Mouse (Mus musculus): ENCODE measurements at regions not wholly inside any gene's neighbourhood (a gene's known extent, or its start where the extent isn't known, plus 50 kb on each side); places are given as distances from the start of the nearest gene placed in this dataset.
"Not testable (repeated sequence)": the region's sequence is repeated elsewhere in the genome, so short reads cannot be mapped to it uniquely, and the experiment has no call there.

DNA sequence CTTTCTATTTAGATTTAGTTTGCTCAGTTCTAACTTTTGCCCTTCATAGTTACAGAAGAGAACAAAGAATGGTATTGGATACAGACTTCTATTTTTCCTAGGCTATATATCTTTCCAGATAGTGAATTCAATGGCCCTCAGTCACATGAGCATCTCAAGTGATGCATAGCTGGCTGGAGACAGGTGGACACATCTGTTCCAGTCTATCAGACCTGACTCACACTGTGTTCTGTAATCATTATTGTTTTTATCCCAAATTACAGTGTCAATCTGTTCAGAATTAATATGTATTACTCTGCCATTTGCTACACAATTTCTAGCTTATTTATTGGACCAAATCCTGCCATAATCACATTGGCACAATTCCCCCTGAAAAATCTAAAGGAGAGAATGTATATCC is 298.0 kb upstream of the Foxg1 start:
- no peak for ATAC-seq (ENCODE audit: low FRiP score, low read depth)
- Histone ChIP-seq H3K9ac (no peak overlapping the region), H3K4me1 (no peaks in the 10 kb centered on the region), H3K4me2 (replicated peaks) (no peak overlapping the region), H3K27ac (no peak overlapping the region), H3K27me3 (replicated peaks) (no peaks in the 10 kb centered on the region), H3K36me3 (no peaks in the 10 kb centered on the region), H3K4me3 (no peak overlapping the region), H3K9me3 (no peaks in the 10 kb centered on the region)

GRCm38 (mm10) chr12:49086076-49086475 is 296.4 kb upstream of the Foxg1 start:
- Histone ChIP-seq H3K4me2 (replicated peaks) (no peak overlapping the region), H3K4me3 (no peak overlapping the region), H3K9ac (no peak overlapping the region), H3K4me1 (no peaks in the 10 kb centered on the region), H3K27ac (no peak overlapping the region), H3K9me3 (no peaks in the 10 kb centered on the region), H3K27me3 (replicated peaks) (no peaks in the 10 kb centered on the region), H3K36me3 (no peaks in the 10 kb centered on the region)
- WGBS: 83% methylated on average over 2 of the region's 2 CpGs
- ATAC-seq (ENCODE audit: low FRiP score, low read depth): no peak

DNA sequence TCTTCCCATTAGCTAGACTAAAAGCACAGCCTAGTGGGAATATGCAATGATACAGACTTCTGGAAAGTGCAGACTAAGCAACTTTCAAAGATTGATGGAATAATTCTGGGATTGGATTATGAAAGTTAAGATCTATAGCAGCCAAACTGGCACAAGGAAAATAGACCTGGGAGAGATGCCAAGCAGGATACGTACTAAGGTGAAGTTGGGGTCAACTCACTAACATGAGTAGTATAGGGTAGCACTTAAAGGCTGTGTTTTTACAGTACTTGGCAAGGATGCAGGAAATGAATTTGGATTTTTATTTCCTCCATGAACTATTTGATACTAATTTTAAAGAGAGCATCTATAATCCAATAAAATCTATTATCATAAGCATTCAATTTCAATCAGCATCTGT is 292.3 kb upstream of the Foxg1 start:
- H3K9ac ChIP-seq: no peak overlapping the region
- H3K4me3 ChIP-seq: no peak overlapping the region
- no peaks in the 10 kb centered on the region for H3K9me3 ChIP-seq
- H3K27me3 ChIP-seq (replicated peaks): no peaks in the 10 kb centered on the region
- no peak overlapping the region for H3K4me2 ChIP-seq (replicated peaks)
- WGBS: 86% methylated on average over 1 of the region's 1 CpGs
- ATAC-seq (ENCODE audit: low FRiP score, low read depth): no peak
- no peak overlapping the region for H3K27ac ChIP-seq
- H3K4me1 ChIP-seq: no peaks in the 10 kb centered on the region
- no peaks in the 10 kb centered on the region for H3K36me3 ChIP-seq

DNA sequence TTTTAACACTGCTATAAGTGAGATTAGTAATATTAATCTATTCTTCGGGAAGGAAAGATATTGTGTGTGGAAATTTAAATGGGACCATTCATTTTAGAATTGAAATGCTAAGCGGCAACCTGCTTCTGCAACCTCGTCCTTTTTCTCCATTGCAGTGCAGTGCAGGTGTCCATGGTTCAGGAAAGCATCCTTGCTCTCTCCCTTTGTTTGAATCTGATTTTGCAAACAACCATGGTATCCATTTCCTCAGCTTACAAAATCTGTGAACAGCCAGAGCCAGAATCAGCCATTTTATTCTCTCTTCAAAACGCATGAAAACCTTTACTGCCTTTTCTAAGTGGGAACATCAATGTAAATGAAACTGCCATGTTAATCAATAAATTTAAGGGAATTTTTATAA is 276.5 kb upstream of the Foxg1 start:
- no peak overlapping the region for H3K27ac ChIP-seq
- whole genome bisulfite sequencing: 55% methylated on average over 4 of the region's 4 CpGs
- no peak overlapping the region for H3K4me3 ChIP-seq

DNA sequence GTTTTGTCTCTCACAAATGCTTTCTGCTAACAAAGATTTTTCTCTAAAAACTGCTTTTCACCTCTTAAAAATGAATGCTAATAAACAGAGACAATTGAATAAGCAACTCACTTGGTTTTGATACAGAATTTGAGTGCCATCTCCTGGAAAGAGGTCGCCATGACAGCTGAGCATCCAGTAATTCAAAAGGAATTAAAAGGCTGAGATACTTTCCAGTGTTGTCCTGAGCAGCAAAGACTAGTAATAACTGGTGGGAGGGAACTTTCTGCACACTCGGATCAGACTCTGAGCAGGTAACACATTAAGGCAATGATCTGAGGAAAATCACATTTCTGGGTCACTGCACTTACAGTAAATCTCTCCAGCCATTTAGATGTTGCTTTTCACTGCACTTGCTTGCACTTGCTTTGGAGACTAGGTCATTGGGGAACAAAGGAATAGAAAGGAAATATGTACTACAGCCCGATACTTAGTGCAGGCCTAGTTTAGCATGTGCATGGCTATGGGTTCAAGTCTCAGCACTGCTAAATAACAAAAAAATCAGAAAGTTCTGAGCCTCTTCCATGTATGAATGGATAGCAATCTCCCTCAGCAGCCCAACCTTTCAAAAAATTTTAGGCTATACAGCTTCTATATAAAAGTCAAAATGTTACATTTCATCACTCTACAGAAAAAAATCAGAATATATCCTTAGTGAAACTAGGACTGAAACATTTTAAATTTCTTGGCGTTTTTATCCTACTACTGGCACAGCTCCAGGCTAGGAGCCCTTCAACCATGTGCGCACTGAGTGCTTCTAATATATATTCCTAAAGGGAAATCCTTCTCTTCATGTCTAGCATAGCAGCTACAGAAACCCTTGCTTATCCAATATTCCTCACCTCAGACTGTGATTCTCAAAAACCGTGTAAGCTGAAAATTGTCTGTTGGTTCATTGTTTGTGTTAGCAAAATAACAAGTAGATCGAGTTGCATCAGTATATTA is 275.8 kb upstream of the Foxg1 start:
- Histone ChIP-seq H3K27ac (no peak overlapping the region), H3K4me1 (no peaks in the 10 kb centered on the region), H3K9ac (no peak overlapping the region), H3K9me3 (no peaks in the 10 kb centered on the region), H3K27me3 (replicated peaks) (no peaks in the 10 kb centered on the region), H3K4me2 (replicated peaks) (no peak overlapping the region), H3K36me3 (no peaks in the 10 kb centered on the region), H3K4me3 (no peak overlapping the region)
- 55% methylated on average over 7 of the region's 7 CpGs for WGBS
- peak; percentile 54; the same call in 1 of the 2 replicates for ATAC-seq (ENCODE audit: low FRiP score, low read depth)

More for the DNA sequence above, 276.5 kb upstream of the Foxg1 start:
- Histone ChIP-seq H3K4me2 (replicated peaks) (no peak overlapping the region), H3K9ac (no peak overlapping the region), H3K36me3 (no peaks in the 10 kb centered on the region), H3K4me1 (no peaks in the 10 kb centered on the region), H3K9me3 (no peaks in the 10 kb centered on the region), H3K27me3 (replicated peaks) (no peaks in the 10 kb centered on the region)
- no peak for ATAC-seq (ENCODE audit: low FRiP score, low read depth)

DNA sequence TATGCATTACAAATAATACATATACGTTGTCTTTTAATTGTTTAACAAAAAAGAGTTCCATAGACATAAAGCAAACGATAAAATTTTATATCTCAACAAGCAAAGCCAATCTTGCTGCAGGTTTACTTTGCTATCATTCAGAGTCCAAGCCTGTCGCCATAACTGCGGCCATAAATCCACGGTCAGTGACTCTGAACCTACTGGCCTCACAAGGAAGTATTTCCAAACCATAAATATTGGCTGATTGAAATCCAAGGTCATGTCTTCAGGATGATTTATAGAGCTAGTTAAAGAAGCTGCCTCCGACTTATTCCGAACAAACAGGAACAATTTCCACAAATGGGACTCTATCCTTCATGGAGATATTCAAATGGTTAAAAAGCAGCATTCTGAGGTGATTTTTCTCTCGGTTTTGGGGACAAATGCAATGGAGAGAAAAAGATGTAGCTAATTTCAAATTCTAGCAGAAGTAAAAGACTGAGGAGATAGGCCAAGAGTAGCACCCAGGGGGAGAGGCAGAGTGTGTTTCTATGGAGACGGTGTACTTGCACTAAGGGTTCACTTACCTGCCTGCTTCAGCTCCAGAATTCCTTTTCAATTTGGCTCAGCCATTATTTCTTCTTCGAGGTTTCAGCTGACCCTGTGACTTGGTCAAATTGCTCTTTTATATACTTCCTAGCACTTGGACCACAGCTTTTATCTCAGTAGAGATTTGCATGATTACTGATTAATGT is 274.9 kb upstream of the Foxg1 start:
- H3K27me3 ChIP-seq (replicated peaks): no peaks in the 10 kb centered on the region
- peak; percentile 34; the same call in 1 of the 2 replicates for ATAC-seq (ENCODE audit: low FRiP score, low read depth)
- H3K9me3 ChIP-seq: no peaks in the 10 kb centered on the region
- WGBS: 63% methylated on average over 10 of the region's 10 CpGs
- no peak overlapping the region for H3K27ac ChIP-seq
- H3K4me1 ChIP-seq: no peaks in the 10 kb centered on the region
- no peak overlapping the region for H3K9ac ChIP-seq
- no peaks in the 10 kb centered on the region for H3K36me3 ChIP-seq
- H3K4me2 ChIP-seq (replicated peaks): no peak overlapping the region
- no peak overlapping the region for H3K4me3 ChIP-seq

- not testable (repeated sequence) for H3K4me2 ChIP-seq (replicated peaks); H3K27ac ChIP-seq; ATAC-seq (ENCODE audit: low FRiP score, low read depth); H3K9ac ChIP-seq; H3K4me3 ChIP-seq; H3K4me1 ChIP-seq; H3K9me3 ChIP-seq; H3K36me3 ChIP-seq; H3K27me3 ChIP-seq (replicated peaks)
- WGBS: 89% methylated on average over 4 of the region's 7 CpGs
These were observed 251.4 kb upstream of the Foxg1 start for GRCm38 (mm10) chr12:49131093-49131492.

GRCm38 (mm10) chr12:49170097-49170496 is 212.4 kb upstream of the Foxg1 start:
- H3K4me2 ChIP-seq (replicated peaks): no peak overlapping the region
- no peaks in the 10 kb centered on the region for H3K36me3 ChIP-seq
- H3K27ac ChIP-seq: no peak overlapping the region
- H3K4me1 ChIP-seq: no peaks in the 10 kb centered on the region
- ATAC-seq (ENCODE audit: low FRiP score, low read depth): peak; percentile 79
- no peaks in the 10 kb centered on the region for H3K9me3 ChIP-seq
- no peaks in the 10 kb centered on the region for H3K27me3 ChIP-seq (replicated peaks)
- H3K4me3 ChIP-seq: no peak overlapping the region
- 58% methylated on average over 5 of the region's 5 CpGs for WGBS
- no peak overlapping the region for H3K9ac ChIP-seq

- H3K4me1 ChIP-seq: no peaks in the 10 kb centered on the region
- H3K4me3 ChIP-seq: no peak overlapping the region
- 67% methylated on average over 1 of the region's 1 CpGs for WGBS
- H3K9ac ChIP-seq: no peak overlapping the region
- H3K9me3 ChIP-seq: no peaks in the 10 kb centered on the region
- H3K36me3 ChIP-seq: no peaks in the 10 kb centered on the region
- peak; percentile 48 for ATAC-seq (ENCODE audit: low FRiP score, low read depth)
- H3K4me2 ChIP-seq (replicated peaks): no peak overlapping the region
- no peaks in the 10 kb centered on the region for H3K27me3 ChIP-seq (replicated peaks)
- no peak overlapping the region for H3K27ac ChIP-seq
These were observed 211.3 kb upstream of the Foxg1 start for GRCm38 (mm10) chr12:49171014-49171677.

DNA sequence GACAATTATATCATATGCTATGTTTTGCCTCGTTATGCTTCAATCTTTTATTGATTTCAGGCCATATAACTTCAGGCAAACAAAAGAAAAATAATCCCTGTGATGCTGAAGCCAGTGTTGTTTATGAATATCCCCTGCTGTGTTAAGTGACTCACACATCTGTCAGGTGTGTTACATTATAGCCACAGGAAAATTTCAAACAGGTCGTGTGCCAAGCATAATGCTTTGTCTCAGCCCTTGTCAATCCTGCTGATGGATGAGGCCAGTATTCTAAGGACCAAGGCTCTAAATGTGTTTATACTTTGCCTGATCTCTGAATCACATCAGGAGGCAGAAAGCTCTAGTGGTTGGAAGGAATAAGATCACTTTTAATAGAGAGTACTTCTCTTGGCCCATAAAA is 191.1 kb upstream of the Foxg1 start:
- WGBS: 46% methylated on average over 2 of the region's 2 CpGs

DNA sequence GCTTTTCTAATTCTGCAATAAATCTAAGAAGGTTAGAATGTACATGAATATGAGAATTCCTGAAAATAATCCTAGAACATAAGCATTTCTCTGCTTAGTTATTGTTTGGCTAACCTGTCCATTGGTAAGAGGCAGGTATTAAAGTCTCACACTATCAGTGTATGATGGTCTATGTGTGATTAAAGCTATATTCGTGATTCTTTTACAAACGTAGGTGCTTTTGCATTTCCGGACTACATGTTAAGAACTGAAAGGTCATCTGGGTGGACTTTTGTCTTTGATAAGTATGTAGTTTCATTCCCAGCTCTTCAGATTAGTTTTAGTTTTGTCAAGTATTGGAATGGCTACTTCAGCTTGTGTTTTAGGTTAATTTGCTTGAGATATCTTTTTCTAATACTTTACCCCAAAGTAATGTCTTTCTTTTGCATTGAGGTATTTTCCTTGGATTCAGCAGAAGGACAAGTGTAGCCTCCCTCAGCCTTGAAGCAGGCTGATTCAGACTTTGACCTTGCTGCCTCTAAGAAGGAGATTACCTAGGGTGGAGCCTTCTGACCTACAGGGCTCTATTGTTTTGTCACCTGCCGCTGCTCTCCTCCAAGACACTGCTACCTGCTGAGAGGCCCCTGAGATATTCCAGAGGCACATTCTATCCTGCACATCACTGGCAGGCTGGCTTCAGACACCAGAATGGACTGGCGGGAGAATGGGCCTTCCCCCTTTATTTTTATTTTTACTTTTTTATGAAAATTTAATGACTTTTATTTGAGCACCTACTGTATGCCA is 148.7 kb upstream of the Foxg1 start:
- Histone ChIP-seq H3K27me3 (replicated peaks) (no peaks in the 10 kb centered on the region), H3K27ac (no peak overlapping the region), H3K4me1 (no peaks in the 10 kb centered on the region), H3K9me3 (no peaks in the 10 kb centered on the region), H3K4me2 (replicated peaks) (no peak overlapping the region), H3K4me3 (no peak overlapping the region), H3K36me3 (no peaks in the 10 kb centered on the region), H3K9ac (no peak overlapping the region)
- no peak for ATAC-seq (ENCODE audit: low FRiP score, low read depth)
- WGBS: 85% methylated on average over 5 of the region's 5 CpGs

More for the DNA sequence above, 191.1 kb upstream of the Foxg1 start:
- Histone ChIP-seq H3K36me3 (no peaks in the 10 kb centered on the region), H3K4me1 (no peaks in the 10 kb centered on the region), H3K9me3 (no peaks in the 10 kb centered on the region), H3K27me3 (replicated peaks) (no peaks in the 10 kb centered on the region), H3K27ac (no peak overlapping the region), H3K4me2 (replicated peaks) (no peak overlapping the region), H3K4me3 (no peak overlapping the region), H3K9ac (no peak overlapping the region)
- ATAC-seq (ENCODE audit: low FRiP score, low read depth): no peak

All from neural tube, embryonic 12.5 days (tissue).